In genomic region chr11:96342576-96342930, GRCm38 (mm10) we compare ENCODE assay signal across 13 mouse cellular contexts. TPM values are rescaled to one million over a fixed set of nuclear protein-coding genes. Genes with fewer than 3 reads are reported as not detected.
DNase-seq lines count a peak whose midpoint lies in the region; ATAC-seq lines count a peak whose summit lies in the region.
"Had no signal": no experiment of that assay in that cellular context is flagged by ENCODE, and none has a peak within 500 bp of the region (broad histone marks: within the 10 kb centered on the region; RNA-seq: fewer than 3 reads in every experiment).

No protein-coding gene starts in this region.

- no peak overlapping the region; the same call in 1 of the 2 replicates for H3K4me3 ChIP-seq in liver, embryonic 11.5 days (ENCODE audit: low read depth, low read length)
- peak overlapping the region; percentile 43 for H3K4me3 ChIP-seq in hindbrain, embryonic 15.5 days
- peak overlapping the region; percentile 59 for H3K4me3 ChIP-seq in neural tube, embryonic 14.5 days (ENCODE audit: low read depth, low read length)
- no peak overlapping the region for H3K4me3 ChIP-seq in forebrain, embryonic 10.5 days

- no peak overlapping the region; the same call in 1 of the 2 replicates for H3K27ac ChIP-seq in liver, embryonic 11.5 days (ENCODE audit: low read depth, low read length)
- peak overlapping the region; percentile 96 for H3K27ac ChIP-seq in hindbrain, embryonic 15.5 days (replicated peaks)
- H3K27ac ChIP-seq in neural tube, embryonic 14.5 days (ENCODE audit: low read depth, low read length): peak overlapping the region; percentile 100
- no peak overlapping the region for H3K27ac ChIP-seq in forebrain, embryonic 10.5 days
- H3K27ac ChIP-seq: liver, embryonic 14.5 days had no signal

- 7% methylated on average over 4 of the region's 4 CpGs for WGBS in liver, embryonic 11.5 days
- WGBS in hindbrain, embryonic 15.5 days: 4% methylated on average over 4 of the region's 4 CpGs
- 3% methylated on average over 4 of the region's 4 CpGs for WGBS in neural tube, embryonic 14.5 days
- WGBS in forebrain, embryonic 10.5 days: 2% methylated on average over 4 of the region's 4 CpGs

- H3K36me3 ChIP-seq in liver, embryonic 11.5 days (ENCODE audit: control insufficient read depth, insufficient read depth, low read length): no peaks in the 10 kb centered on the region
- H3K36me3 ChIP-seq in hindbrain, embryonic 15.5 days: no peaks in the 10 kb centered on the region
- H3K36me3 ChIP-seq in neural tube, embryonic 14.5 days (ENCODE audit: control insufficient read depth, insufficient read depth, low read length): peaks cover 27% of the 10 kb centered on the region
- no peaks in the 10 kb centered on the region for H3K36me3 ChIP-seq in forebrain, embryonic 10.5 days (replicated peaks)

- H3K27me3 ChIP-seq in liver, embryonic 11.5 days (replicated peaks; ENCODE audit: control insufficient read depth, insufficient read depth, low read length): peaks cover 97% of the 10 kb centered on the region
- peaks cover 29% of the 10 kb centered on the region for H3K27me3 ChIP-seq in hindbrain, embryonic 15.5 days
- H3K27me3 ChIP-seq in neural tube, embryonic 14.5 days (ENCODE audit: control insufficient read depth, insufficient read depth, low read length): no peaks in the 10 kb centered on the region
- peaks cover 100% of the 10 kb centered on the region for H3K27me3 ChIP-seq in forebrain, embryonic 10.5 days (ENCODE audit: poor library complexity, severe bottlenecking)

- H3K9ac ChIP-seq in liver, embryonic 11.5 days (ENCODE audit: low read depth, low read length): 0 out of 2 replicates have a peak overlapping the region, but pooled peaks have one; percentile 30
- peak overlapping the region; percentile 63 for H3K9ac ChIP-seq in hindbrain, embryonic 15.5 days
- peak overlapping the region; percentile 100 for H3K9ac ChIP-seq in neural tube, embryonic 14.5 days (replicated peaks; ENCODE audit: low read depth, low read length)
- H3K9ac ChIP-seq: liver, embryonic 14.5 days had no signal

- H3K4me1 ChIP-seq in liver, embryonic 11.5 days (replicated peaks; ENCODE audit: control insufficient read depth, insufficient read depth, low read length): peaks cover 19% of the 10 kb centered on the region
- peaks cover 61% of the 10 kb centered on the region for H3K4me1 ChIP-seq in hindbrain, embryonic 15.5 days (replicated peaks)
- peaks cover 83% of the 10 kb centered on the region for H3K4me1 ChIP-seq in neural tube, embryonic 14.5 days (ENCODE audit: control insufficient read depth, insufficient read depth, low read length)
- peaks cover 19% of the 10 kb centered on the region for H3K4me1 ChIP-seq in forebrain, embryonic 10.5 days

- no peak for ATAC-seq in liver, embryonic 11.5 days (replicated peaks; ENCODE audit: low FRiP score)
- ATAC-seq in hindbrain, embryonic 15.5 days (ENCODE audit: low FRiP score, low read depth): no peak
- ATAC-seq in neural tube, embryonic 14.5 days (ENCODE audit: low read depth): no peak
- ATAC-seq: midbrain, embryonic 16.5 days had no signal

- no peaks in the 10 kb centered on the region for H3K9me3 ChIP-seq in liver, embryonic 11.5 days (ENCODE audit: control insufficient read depth, low read length)
- no peaks in the 10 kb centered on the region for H3K9me3 ChIP-seq in hindbrain, embryonic 15.5 days
- H3K9me3 ChIP-seq in neural tube, embryonic 14.5 days (ENCODE audit: control insufficient read depth, low read length): no peaks in the 10 kb centered on the region
- H3K9me3 ChIP-seq in forebrain, embryonic 10.5 days: no peaks in the 10 kb centered on the region

- DNase-seq in adrenal gland, postnatal 10 days: peak; percentile 15
- DNase-seq in adrenal gland, postnatal 14 days: no peak
- no peak for DNase-seq in liver, embryonic 11.5 days (ENCODE audit: low spot score)
- no peak for DNase-seq in liver
- no peak for DNase-seq in left cerebral cortex, adult 9 months (ENCODE audit: low spot score in 2 of 2)
- DNase-seq in forebrain, embryonic 10.5 days (ENCODE audit: extremely low spot score, low spot score): no peak
- DNase-seq: gastrocnemius, postnatal 36 days; layer of hippocampus, adult 9-11 months had no signal

- H3K4me2 ChIP-seq in liver, embryonic 11.5 days: peak overlapping the region; percentile 62
- peak overlapping the region; percentile 59 for H3K4me2 ChIP-seq in hindbrain, embryonic 15.5 days
- H3K4me2 ChIP-seq in neural tube, embryonic 14.5 days (ENCODE audit: low read depth, low read length): peak overlapping the region; percentile 100

RNA-seq across cellular contexts. Expression of gene Hoxb2, which starts 7.8 kb away (rescaled TPM):
- 10 to 100 TPM; 16.3 to 16.7 TPM for total RNA-seq in adrenal gland, postnatal 10 days (2021)
- total RNA-seq in adrenal gland, postnatal 14 days (2021): 18.0 and 19.3 TPM in 2 replicates
- 11.2 and 11.3 TPM in 2 replicates for polyA plus RNA-seq in liver, embryonic 11.5 days (2014; fragmentation: Nextera tagmentation; extraction: Ambion mirVana)
- 26.8 and 32.9 TPM in 2 replicates for polyA plus RNA-seq in hindbrain, embryonic 15.5 days (2015; fragmentation: Nextera tagmentation; extraction: Ambion mirVana)
- 45.2 and 48.5 TPM in 2 replicates for polyA plus RNA-seq in neural tube, embryonic 14.5 days (2014; fragmentation: Nextera tagmentation; extraction: Ambion mirVana)
- not detected in 2 replicates for polyA plus RNA-seq in forebrain, embryonic 10.5 days (2016; fragmentation: Nextera tagmentation; extraction: Ambion mirVana)
- polyA plus RNA-seq: forebrain, embryonic 11.5 days had no signal

RNA-seq across cellular contexts. Expression of gene Hoxb3, which starts 19.4 kb away (rescaled TPM):
- total RNA-seq in adrenal gland, postnatal 10 days (2021): 10 to 100 TPM; 13.7 to 24.8 TPM
- 17.1 and 26.0 TPM in 2 replicates for total RNA-seq in adrenal gland, postnatal 14 days (2021)
- polyA plus RNA-seq in liver, embryonic 11.5 days (2014; fragmentation: Nextera tagmentation; extraction: Ambion mirVana): 0.97 and 1.3 TPM in 2 replicates
- 12.8 and 13.2 TPM in 2 replicates for polyA plus RNA-seq in hindbrain, embryonic 15.5 days (2015; fragmentation: Nextera tagmentation; extraction: Ambion mirVana)
- 13.5 and 13.9 TPM in 2 replicates for polyA plus RNA-seq in neural tube, embryonic 14.5 days (2014; fragmentation: Nextera tagmentation; extraction: Ambion mirVana)
- polyA plus RNA-seq in forebrain, embryonic 10.5 days (2016; fragmentation: Nextera tagmentation; extraction: Ambion mirVana): not detected in 2 replicates
- polyA plus RNA-seq: forebrain, embryonic 11.5 days; midbrain, embryonic 16.5 days had no signal

RNA-seq across cellular contexts. Expression of gene Hoxb1, which starts 23.0 kb away (rescaled TPM):
- not detected for total RNA-seq in adrenal gland, postnatal 10 days (2021)
- total RNA-seq in adrenal gland, postnatal 14 days (2021): not detected in 2 replicates
- 0.73 and 0.85 TPM in 2 replicates for polyA plus RNA-seq in liver, embryonic 11.5 days (2014; fragmentation: Nextera tagmentation; extraction: Ambion mirVana)
- 0.30 and 0.52 TPM in 2 replicates for polyA plus RNA-seq in hindbrain, embryonic 15.5 days (2015; fragmentation: Nextera tagmentation; extraction: Ambion mirVana)
- polyA plus RNA-seq in neural tube, embryonic 14.5 days (2014; fragmentation: Nextera tagmentation; extraction: Ambion mirVana): 0.62 and 0.96 TPM in 2 replicates
- 0.07 TPM in 1 of 2 replicates, not detected in the other for polyA plus RNA-seq in forebrain, embryonic 10.5 days (2016; fragmentation: Nextera tagmentation; extraction: Ambion mirVana)
- total RNA-seq: gastrocnemius, postnatal 36 days had no signal
- polyA plus RNA-seq: forebrain, embryonic 11.5 days; midbrain, embryonic 16.5 days had no signal

RNA-seq across cellular contexts. Expression of gene Hoxb4, which starts 24.5 kb away (rescaled TPM):
- total RNA-seq in adrenal gland, postnatal 10 days (2021): 10 to 100 TPM in 1 of 2 experiments, 1 to 10 TPM in 1; 8.4 to 15.9 TPM
- total RNA-seq in adrenal gland, postnatal 14 days (2021): 14.0 and 15.7 TPM in 2 replicates
- polyA plus RNA-seq in liver, embryonic 11.5 days (2014; fragmentation: Nextera tagmentation; extraction: Ambion mirVana): 0.71 and 1.1 TPM in 2 replicates
- polyA plus RNA-seq in hindbrain, embryonic 15.5 days (2015; fragmentation: Nextera tagmentation; extraction: Ambion mirVana): 3.5 and 3.8 TPM in 2 replicates
- 3.4 and 4.1 TPM in 2 replicates for polyA plus RNA-seq in neural tube, embryonic 14.5 days (2014; fragmentation: Nextera tagmentation; extraction: Ambion mirVana)
- not detected in 2 replicates for polyA plus RNA-seq in forebrain, embryonic 10.5 days (2016; fragmentation: Nextera tagmentation; extraction: Ambion mirVana)
- polyA plus RNA-seq: forebrain, embryonic 11.5 days; midbrain, embryonic 16.5 days had no signal

RNA-seq across cellular contexts. Expression of gene Hoxb5, which starts 39.4 kb away (rescaled TPM):
- 10 to 100 TPM; 12.1 to 17.1 TPM for total RNA-seq in adrenal gland, postnatal 10 days (2021)
- total RNA-seq in adrenal gland, postnatal 14 days (2021): 17.1 and 18.7 TPM in 2 replicates
- polyA plus RNA-seq in liver, embryonic 11.5 days (2014; fragmentation: Nextera tagmentation; extraction: Ambion mirVana): 3.7 and 4.5 TPM in 2 replicates
- polyA plus RNA-seq in hindbrain, embryonic 15.5 days (2015; fragmentation: Nextera tagmentation; extraction: Ambion mirVana): 115 and 140 TPM in 2 replicates
- 49.1 and 52.4 TPM in 2 replicates for polyA plus RNA-seq in neural tube, embryonic 14.5 days (2014; fragmentation: Nextera tagmentation; extraction: Ambion mirVana)
- not detected in 2 replicates for polyA plus RNA-seq in forebrain, embryonic 10.5 days (2016; fragmentation: Nextera tagmentation; extraction: Ambion mirVana)
- polyA plus RNA-seq: forebrain, embryonic 11.5 days; midbrain, embryonic 16.5 days had no signal

Comparison
In these comparisons a context has a peak if more than half of its experiments do, and no peak if none do; other contexts are left out.
1. H3K27ac ChIP-seq: peak in hindbrain, embryonic 15.5 days (single experiment) and neural tube, embryonic 14.5 days (single experiment); none in liver, embryonic 11.5 days (single experiment) and forebrain, embryonic 10.5 days (single experiment).
2. H3K4me3 ChIP-seq: peak in hindbrain, embryonic 15.5 days (single experiment) and neural tube, embryonic 14.5 days (single experiment); none in liver, embryonic 11.5 days (single experiment) and forebrain, embryonic 10.5 days (single experiment).
3. H3K9ac ChIP-seq: peak in every context shown above with its lines; median percentile 100 in neural tube, embryonic 14.5 days; 63 in hindbrain, embryonic 15.5 days; 30 in liver, embryonic 11.5 days.
4. RNA of gene Hoxb2, which starts 7.8 kb away (polyA plus RNA-seq): 45.2 to 48.5 TPM in neural tube, embryonic 14.5 days, 26.8 to 32.9 TPM in hindbrain, embryonic 15.5 days and 11.2 to 11.3 TPM in liver, embryonic 11.5 days; not detected in forebrain, embryonic 10.5 days; every median in the first group is over 10 times any median in the second.
5. Peak in every context shown above with its lines, with median percentiles within 50 percentile points of each other: H3K4me2 ChIP-seq.